Mouse (Mus musculus) limb, embryonic 10.5 days (tissue): Measurements from ENCODE around the gene Copb1. TPM values are rescaled to one million over a fixed set of nuclear protein-coding genes. Genes with fewer than 3 reads are reported as not detected.

ENCODE experiments used
- DNase-seq: peaks from one replicate; pipeline ENCODE4 v3.0.0-alpha.2; 2017; ENCODE audit warnings: low spot score
- H3K27ac ChIP-seq: fragments of 300-500 bp; sonication (generic); 2 replicates; pipeline ENCODE4 v1.5.1; 2016; ENCODE audit warnings: mild to moderate bottlenecking
- H3K27me3 ChIP-seq: fragments of 300-500 bp; sonication (generic); 2 replicates; pipeline ENCODE4 v1.6.1; 2016; ENCODE audit warnings: low read depth, mild to moderate bottlenecking; ENCODE audit not compliant: poor library complexity, severe bottlenecking
- H3K36me3 ChIP-seq: fragments of 300-500 bp; sonication (generic); 2 replicates; pipeline ENCODE4 v1.6.1; 2016; ENCODE audit warnings: mild to moderate bottlenecking, moderate library complexity
- H3K4me1 ChIP-seq: fragments of 300-500 bp; sonication (generic); 2 replicates; pipeline ENCODE4 v1.6.1; 2016
- H3K4me3 ChIP-seq: fragments of 300-500 bp; sonication (generic); 2 replicates; pipeline ENCODE4 v1.5.1; 2016; ENCODE audit warnings: mild to moderate bottlenecking, moderate library complexity
- H3K9me3 ChIP-seq: fragments of 300-500 bp; sonication (generic); replicated peaks from 2 replicates; pipeline ENCODE4 v1.6.1; 2016; ENCODE audit warnings: mild to moderate bottlenecking
- WGBS: fragments of 180-500 bp; shearing (Covaris S2); methylation state at CpG from one replicate; pipeline ENCODE4 v1.1.7; 2016; 5-methylcytosine and 5-hydroxymethylcytosine counted together
- polyA plus RNA-seq: library from polyadenylated mRNA; unstranded; fragments of >200 nt; fragmentation: Nextera tagmentation; extraction: Ambion mirVana; gene quantifications from 2 replicates; pipeline ENCODE4 v1.2.1, GENCODE M21; 2016

Gene Copb1
- polyA plus RNA-seq, 1 experiment from 2014 or later = 112 TPM

- peaks cover 11% of the 10 kb centered on the region for H3K4me1 ChIP-seq
- under 1% methylated on average over 39 of the region's 39 CpGs for WGBS
- H3K9me3 ChIP-seq = no peaks in the 10 kb centered on the region
- peaks cover 29% of the 10 kb centered on the region for H3K36me3 ChIP-seq
- peak within 1 kb of the TSS; percentile 94 for H3K4me3 ChIP-seq
- H3K27me3 ChIP-seq = no peaks in the 10 kb centered on the region
- DNase-seq = peak; percentile 97
- peak within 1 kb of the TSS; percentile 88 for H3K27ac ChIP-seq
Observed at GRCm38 (mm10) chr7:114276005-114276752, 21.7 kb upstream of the Copb1 start, which contains the start of gene Psma1. Psma1 (minus strand) TSS chr7:114276118.

- H3K9me3 ChIP-seq = no peaks in the 10 kb centered on the region
- H3K4me1 ChIP-seq = peaks cover 11% of the 10 kb centered on the region
- no peaks in the 10 kb centered on the region for H3K27me3 ChIP-seq
- peak overlapping the region; percentile 94 for H3K4me3 ChIP-seq
- WGBS = 2% methylated on average over 24 of the region's 24 CpGs
- H3K36me3 ChIP-seq = peaks cover 36% of the 10 kb centered on the region
- DNase-seq = no peak
- H3K27ac ChIP-seq = peak overlapping the region; percentile 88
Observed at GRCm38 (mm10) chr7:114275372-114276004, 21.0 kb upstream of the Copb1 start.

GRCm38 (mm10) chr7:114268446-114268845, 13.9 kb upstream of the Copb1 start:
- no peak overlapping the region for H3K27ac ChIP-seq
- peaks cover 98% of the 10 kb centered on the region for H3K36me3 ChIP-seq
- DNase-seq = no peak
- no peak overlapping the region for H3K4me3 ChIP-seq
- H3K27me3 ChIP-seq = no peaks in the 10 kb centered on the region
- no peaks in the 10 kb centered on the region for H3K4me1 ChIP-seq
- H3K9me3 ChIP-seq = peaks cover under 1% of the 10 kb centered on the region; the same call in 1 of the 2 replicates
- 96% methylated on average over 5 of the region's 5 CpGs for WGBS

- H3K4me1 ChIP-seq = peaks cover 5% of the 10 kb centered on the region; the same call in 1 of the 2 replicates
- H3K27me3 ChIP-seq = no peaks in the 10 kb centered on the region
- H3K27ac ChIP-seq = no peak overlapping the region
- no peaks in the 10 kb centered on the region for H3K9me3 ChIP-seq
- 94% methylated on average over 3 of the region's 3 CpGs for WGBS
- peaks cover 56% of the 10 kb centered on the region for H3K36me3 ChIP-seq
- DNase-seq = no peak
- H3K4me3 ChIP-seq = no peak overlapping the region
Observed at GRCm38 (mm10) chr7:114251684-114252083, 2.8 kb downstream of the Copb1 start.

- no peak for DNase-seq
- peaks cover 98% of the 10 kb centered on the region for H3K36me3 ChIP-seq
Observed at GRCm38 (mm10) chr7:114233980-114234379, 20.5 kb downstream of the Copb1 start.

GRCm38 (mm10) chr7:114232982-114233381, 21.5 kb downstream of the Copb1 start:
- H3K9me3 ChIP-seq = no peaks in the 10 kb centered on the region
- H3K36me3 ChIP-seq = peaks cover 98% of the 10 kb centered on the region
- DNase-seq = no peak
- H3K4me3 ChIP-seq = no peak overlapping the region
- H3K4me1 ChIP-seq = no peaks in the 10 kb centered on the region
- WGBS = 93% methylated on average over 7 of the region's 7 CpGs
- H3K27ac ChIP-seq = no peak overlapping the region
- H3K27me3 ChIP-seq = no peaks in the 10 kb centered on the region

More at GRCm38 (mm10) chr7:114233980-114234379, 20.5 kb downstream of the Copb1 start:
- Histone ChIP-seq H3K27ac (no peak overlapping the region), H3K4me3 (no peak overlapping the region), H3K9me3 (no peaks in the 10 kb centered on the region), H3K27me3 (no peaks in the 10 kb centered on the region), H3K4me1 (no peaks in the 10 kb centered on the region)
- 85% methylated on average over 7 of the region's 7 CpGs for WGBS

GRCm38 (mm10) chr7:114231857-114232256, 22.7 kb downstream of the Copb1 start:
- H3K36me3 ChIP-seq = peaks cover 98% of the 10 kb centered on the region
- WGBS = over 99% methylated on average over 3 of the region's 3 CpGs

GRCm38 (mm10) chr7:114226521-114226920, 28.0 kb downstream of the Copb1 start:
- no peak overlapping the region for H3K27ac ChIP-seq
- peaks cover 81% of the 10 kb centered on the region for H3K36me3 ChIP-seq
- H3K4me1 ChIP-seq = no peaks in the 10 kb centered on the region
- no peaks in the 10 kb centered on the region for H3K9me3 ChIP-seq
- H3K4me3 ChIP-seq = no peak overlapping the region
- no peak for DNase-seq
- no peaks in the 10 kb centered on the region for H3K27me3 ChIP-seq
- 93% methylated on average over 1 of the region's 1 CpGs for WGBS

More at GRCm38 (mm10) chr7:114231857-114232256, 22.7 kb downstream of the Copb1 start:
- Histone ChIP-seq H3K27me3 (no peaks in the 10 kb centered on the region), H3K4me1 (no peaks in the 10 kb centered on the region), H3K27ac (no peak overlapping the region), H3K9me3 (no peaks in the 10 kb centered on the region), H3K4me3 (no peak overlapping the region)
- no peak for DNase-seq

GRCm38 (mm10) chr7:114220433-114220832, 34.1 kb downstream of the Copb1 start:
- no peaks in the 10 kb centered on the region for H3K4me1 ChIP-seq
- 96% methylated on average over 4 of the region's 4 CpGs for WGBS
- DNase-seq = no peak
- no peaks in the 10 kb centered on the region for H3K9me3 ChIP-seq
- H3K4me3 ChIP-seq = no peak overlapping the region
- no peaks in the 10 kb centered on the region for H3K27me3 ChIP-seq
- peaks cover 75% of the 10 kb centered on the region for H3K36me3 ChIP-seq
- no peak overlapping the region for H3K27ac ChIP-seq

- no peak for DNase-seq
- H3K36me3 ChIP-seq = peaks cover 87% of the 10 kb centered on the region
Observed at GRCm38 (mm10) chr7:114216908-114217307, 37.6 kb downstream of the Copb1 start.

GRCm38 (mm10) chr7:114214385-114214784, 40.1 kb downstream of the Copb1 start:
- no peak overlapping the region for H3K27ac ChIP-seq
- peaks cover 64% of the 10 kb centered on the region for H3K36me3 ChIP-seq
- H3K27me3 ChIP-seq = no peaks in the 10 kb centered on the region
- DNase-seq = no peak
- H3K9me3 ChIP-seq = no peaks in the 10 kb centered on the region
- H3K4me1 ChIP-seq = no peaks in the 10 kb centered on the region
- 93% methylated on average over 1 of the region's 1 CpGs for WGBS
- H3K4me3 ChIP-seq = no peak overlapping the region

More at GRCm38 (mm10) chr7:114216908-114217307, 37.6 kb downstream of the Copb1 start:
- Histone ChIP-seq H3K4me1 (no peaks in the 10 kb centered on the region), H3K27me3 (no peaks in the 10 kb centered on the region), H3K27ac (no peak overlapping the region), H3K9me3 (no peaks in the 10 kb centered on the region), H3K4me3 (no peak overlapping the region)
- WGBS = 93% methylated on average over 2 of the region's 2 CpGs

- no peak for DNase-seq
- 75% methylated on average over 2 of the region's 2 CpGs for WGBS
Observed at GRCm38 (mm10) chr7:114213537-114213936, 41.0 kb downstream of the Copb1 start.

GRCm38 (mm10) chr7:114210618-114211017, 43.9 kb downstream of the Copb1 start:
- 90% methylated on average over 3 of the region's 3 CpGs for WGBS
- Histone ChIP-seq H3K4me3 (no peak overlapping the region), H3K36me3 (peaks cover 34% of the 10 kb centered on the region), H3K4me1 (no peaks in the 10 kb centered on the region), H3K27ac (no peak overlapping the region), H3K9me3 (no peaks in the 10 kb centered on the region), H3K27me3 (no peaks in the 10 kb centered on the region)
- DNase-seq = no peak

More at GRCm38 (mm10) chr7:114213537-114213936, 41.0 kb downstream of the Copb1 start:
- Histone ChIP-seq H3K9me3 (no peaks in the 10 kb centered on the region), H3K27me3 (no peaks in the 10 kb centered on the region), H3K27ac (no peak overlapping the region), H3K36me3 (peaks cover 58% of the 10 kb centered on the region), H3K4me3 (no peak overlapping the region), H3K4me1 (no peaks in the 10 kb centered on the region)
